8 mouse cellular contexts compared by ENCODE assay signal in genomic region chr13:74534864-74535263, GRCm38 (mm10). TPM values are rescaled to one million over a fixed set of nuclear protein-coding genes. Genes with fewer than 3 reads are reported as not detected.
DNase-seq lines count a peak whose midpoint lies in the region; ATAC-seq lines count a peak whose summit lies in the region.

No protein-coding gene starts in this region.

- peak; percentile 83 for ATAC-seq in megakaryocyte, adult 5-6 weeks (ENCODE audit: poor library complexity, severe bottlenecking)

- peak; percentile 59 for DNase-seq in T-cell, adult 2 months (ENCODE audit: low spot score)
- peak; percentile 16 for DNase-seq in cerebellum, adult 9-11 months
- peak; percentile 18 to 20 for DNase-seq in frontal cortex, postnatal 36 days (ENCODE audit: low spot score in 2 of 2)
- peak; percentile 14 for DNase-seq in hindlimb bud, embryonic 11.5 days (ENCODE audit: extremely low spot score, low read depth, low spot score)
- peak; percentile 64 to 70 for DNase-seq in layer of hippocampus, postnatal 10 days (ENCODE audit: low spot score in 2 of 2)
- peak; percentile 33 for DNase-seq in right cerebral cortex, adult 18-20 months
- peak; percentile 77 for DNase-seq in thymus, postnatal 4 days

RNA-seq across cellular contexts. Expression of gene Zfp825, which starts 41.1 kb away (rescaled TPM):
- 1 to 10 TPM; 4.9 to 8.4 TPM for total RNA-seq in layer of hippocampus, postnatal 10 days (2021)
- total RNA-seq in megakaryocyte, adult 5-6 weeks (2015) = 21.2 and 28.7 TPM in 2 replicates
- 8.4 and 12.4 TPM in 2 replicates for total RNA-seq in megakaryocyte, adult 5-6 weeks (2017)

Comparison
In these comparisons a context has a peak if more than half of its experiments do, and no peak if none do; other contexts are left out.
1. Peak in every context shown above with its lines: DNase-seq and ATAC-seq.
2. DNase-seq: peak in every context shown above with its lines; median percentile 77 in thymus, postnatal 4 days; 67 in layer of hippocampus, postnatal 10 days; 59 in T-cell, adult 2 months; 33 in right cerebral cortex, adult 18-20 months; 19 in frontal cortex, postnatal 36 days; 16 in cerebellum, adult 9-11 months; 14 in hindlimb bud, embryonic 11.5 days.